Mouse (Mus musculus) small intestine, adult 2 months (tissue): ENCODE results near the gene Cemip.

ENCODE experiments used
- CTCF ChIP-seq: fragments of 200-500 bp; IDR thresholded peaks from 2 replicates; pipeline ENCODE4 v1.5.1; 2012; ENCODE audit warnings: low read depth, mild to moderate bottlenecking, control low read depth, inconsistent platforms, low read length, moderate library complexity, mixed read lengths; ENCODE audit not compliant: insufficient replicate concordance, insufficient read length; ENCODE audit errors: extremely low read depth
- POLR2A ChIP-seq: fragments of 200-500 bp; IDR thresholded peaks from 2 replicates; pipeline ENCODE4 v1.6.1; 2012; ENCODE audit warnings: low read depth, mild to moderate bottlenecking, control low read depth, inconsistent platforms, low read length, moderate library complexity

DNA sequence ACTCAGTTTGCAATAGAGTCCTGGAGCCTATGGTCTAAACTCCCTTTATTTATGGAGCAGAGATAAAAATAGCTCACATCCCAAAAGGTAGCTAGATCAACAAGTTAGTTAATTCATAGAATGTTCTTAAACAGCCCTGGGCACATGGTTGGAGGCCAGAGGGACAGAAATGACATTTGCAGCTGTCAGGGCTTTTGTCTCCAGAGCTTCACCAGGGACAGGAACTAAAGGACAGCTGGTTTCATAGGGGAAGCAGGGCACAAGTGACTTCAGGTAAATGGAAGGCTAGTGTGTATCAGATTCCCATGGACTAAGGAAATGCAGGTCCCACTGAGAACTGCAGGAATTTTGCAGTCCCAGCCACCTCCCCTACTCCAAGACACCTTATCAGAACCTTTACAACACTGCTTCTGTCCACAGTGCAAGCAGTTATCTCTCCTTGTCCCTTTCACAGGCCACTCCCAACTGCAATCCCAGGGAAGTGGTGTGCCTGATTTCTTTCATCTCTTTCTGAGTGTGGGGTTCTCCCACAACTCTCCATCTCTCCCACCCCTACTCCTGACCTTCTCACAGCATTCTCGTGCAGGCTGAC is 107.3 kb downstream of the Cemip start:
- no peak for TF ChIP-seq POLR2A
- no peak for TF ChIP-seq CTCF
